Mouse (Mus musculus): ENCODE data around the gene Msh2. TPM values are rescaled to one million over a fixed set of nuclear protein-coding genes. Genes with fewer than 3 reads are reported as not detected.
"Not testable (repeated sequence)": the region's sequence is repeated elsewhere in the genome, so short reads cannot be mapped to it uniquely, and the experiment has no call there.

The Msh2 gene
- polyA plus RNA-seq, 1 experiment from 2014 or later = 85.3 TPM

DNA sequence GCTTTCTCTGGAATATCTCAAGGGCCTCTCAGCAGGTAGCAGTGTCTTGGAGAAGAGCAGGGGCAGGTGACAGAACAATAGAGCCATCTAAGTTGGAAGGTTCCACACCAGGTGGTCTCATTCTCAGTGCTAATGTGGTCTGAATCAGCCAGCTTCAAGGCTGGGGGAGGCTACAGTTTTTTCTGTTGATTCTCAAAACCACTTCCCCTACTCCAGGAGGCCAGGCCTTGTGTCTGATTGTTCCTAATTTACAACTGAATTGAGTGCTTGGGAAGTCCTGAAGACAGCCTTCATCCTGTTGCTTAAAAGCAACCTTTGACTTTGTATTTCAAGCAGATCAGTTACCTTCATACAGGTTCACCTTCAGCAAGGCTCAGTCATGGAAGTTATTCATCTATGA lies 7.9 kb upstream of the Msh2 start:
- Histone ChIP-seq H3K4me2 (no peak overlapping the region), H3K27me3 (no peaks in the 10 kb centered on the region), H3K4me1 (no peaks in the 10 kb centered on the region), H3K27ac (no peak overlapping the region), H3K9ac (no peak overlapping the region), H3K36me3 (no peaks in the 10 kb centered on the region), H3K4me3 (no peak overlapping the region), H3K9me3 (0 out of 2 replicates have a peak, but pooled peaks cover 3% of the 10 kb centered on the region)
- no peak for ATAC-seq (ENCODE audit: insufficient number of reproducible peaks, insufficient read depth, low FRiP score, low TSS enrichment, low read depth)

- Histone ChIP-seq H3K4me1 (no peaks in the 10 kb centered on the region), H3K4me2 (no peak overlapping the region), H3K27ac (no peak overlapping the region), H3K36me3 (no peaks in the 10 kb centered on the region), H3K9ac (no peak overlapping the region), H3K4me3 (no peak overlapping the region), H3K27me3 (no peaks in the 10 kb centered on the region), H3K9me3 (no peaks in the 10 kb centered on the region)
- 84% methylated on average over 10 of the region's 10 CpGs for WGBS
- ATAC-seq (ENCODE audit: insufficient number of reproducible peaks, insufficient read depth, low FRiP score, low TSS enrichment, low read depth) = no peak
These were observed 6.9 kb upstream of the Msh2 start for GRCm38 (mm10) chr17:87665066-87665822.

GRCm38 (mm10) chr17:87672677-87673286 lies 652 bp downstream of the Msh2 start:
- under 1% methylated on average over 46 of the region's 54 CpGs for WGBS

GRCm38 (mm10) chr17:87676916-87677474 lies 4.9 kb downstream of the Msh2 start:
- H3K27me3 ChIP-seq; ATAC-seq (ENCODE audit: insufficient number of reproducible peaks, insufficient read depth, low FRiP score, low TSS enrichment, low read depth); H3K4me2 ChIP-seq; H3K9ac ChIP-seq; H3K9me3 ChIP-seq; H3K27ac ChIP-seq; H3K4me3 ChIP-seq: not testable (repeated sequence)
- peaks cover 24% of the 10 kb centered on the region for H3K36me3 ChIP-seq
- peaks cover 20% of the 10 kb centered on the region for H3K4me1 ChIP-seq
- WGBS = 95% methylated on average over 1 of the region's 1 CpGs

More at GRCm38 (mm10) chr17:87672677-87673286, 652 bp downstream of the Msh2 start:
- Histone ChIP-seq H3K9ac (peak overlapping the region; percentile 81), H3K27me3 (no peaks in the 10 kb centered on the region), H3K4me1 (peaks cover 23% of the 10 kb centered on the region), H3K4me3 (peak overlapping the region; percentile 77), H3K36me3 (no peaks in the 10 kb centered on the region), H3K4me2 (peak overlapping the region; percentile 83), H3K27ac (peak overlapping the region; percentile 78), H3K9me3 (no peaks in the 10 kb centered on the region)
- ATAC-seq (ENCODE audit: insufficient number of reproducible peaks, insufficient read depth, low FRiP score, low TSS enrichment, low read depth) = peak; percentile 54

GRCm38 (mm10) chr17:87677656-87678055 lies 5.5 kb downstream of the Msh2 start:
- 96% methylated on average over 8 of the region's 8 CpGs for WGBS

GRCm38 (mm10) chr17:87689217-87689616 lies 17.1 kb downstream of the Msh2 start:
- no peak for ATAC-seq (ENCODE audit: insufficient number of reproducible peaks, insufficient read depth, low FRiP score, low TSS enrichment, low read depth)
- Histone ChIP-seq H3K9me3 (no peaks in the 10 kb centered on the region), H3K4me2 (no peak overlapping the region), H3K4me3 (no peak overlapping the region), H3K36me3 (peaks cover 65% of the 10 kb centered on the region), H3K27me3 (no peaks in the 10 kb centered on the region), H3K27ac (no peak overlapping the region), H3K9ac (no peak overlapping the region), H3K4me1 (no peaks in the 10 kb centered on the region)
- 95% methylated on average over 8 of the region's 8 CpGs for WGBS

More at GRCm38 (mm10) chr17:87677656-87678055, 5.5 kb downstream of the Msh2 start:
- no peaks in the 10 kb centered on the region for H3K27me3 ChIP-seq
- no peak overlapping the region for H3K4me2 ChIP-seq
- no peak overlapping the region for H3K9ac ChIP-seq
- H3K4me3 ChIP-seq = no peak overlapping the region
- ATAC-seq (ENCODE audit: insufficient number of reproducible peaks, insufficient read depth, low FRiP score, low TSS enrichment, low read depth) = no peak
- H3K4me1 ChIP-seq = peaks cover 20% of the 10 kb centered on the region
- no peaks in the 10 kb centered on the region for H3K9me3 ChIP-seq
- H3K36me3 ChIP-seq = peaks cover 30% of the 10 kb centered on the region
- no peak overlapping the region for H3K27ac ChIP-seq

DNA sequence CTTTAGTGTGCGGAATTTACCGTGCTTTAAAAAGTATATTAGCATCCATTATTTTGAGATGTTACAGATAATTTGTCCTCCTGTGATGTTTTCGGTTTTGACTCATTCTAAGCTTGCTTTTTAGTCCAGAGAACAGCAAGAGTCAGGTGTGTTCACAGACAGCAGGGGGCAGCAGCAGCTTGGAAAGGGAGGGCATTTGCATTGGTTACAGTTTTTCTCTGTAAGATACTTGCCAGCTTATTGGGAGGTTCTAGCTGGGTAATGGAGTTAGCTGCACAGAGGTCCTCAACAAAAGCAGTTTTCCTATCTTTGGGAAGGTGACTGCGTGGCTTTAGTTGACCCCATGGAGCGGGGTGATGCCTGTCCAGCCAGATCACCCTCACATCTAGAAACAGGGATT lies 19.8 kb downstream of the Msh2 start:
- H3K9me3 ChIP-seq = no peaks in the 10 kb centered on the region
- H3K36me3 ChIP-seq = peaks cover 60% of the 10 kb centered on the region
- ATAC-seq (ENCODE audit: insufficient number of reproducible peaks, insufficient read depth, low FRiP score, low TSS enrichment, low read depth) = no peak
- no peaks in the 10 kb centered on the region for H3K27me3 ChIP-seq
- no peak overlapping the region for H3K4me2 ChIP-seq
- no peak overlapping the region for H3K9ac ChIP-seq
- H3K4me3 ChIP-seq = no peak overlapping the region
- 83% methylated on average over 5 of the region's 5 CpGs for WGBS
- H3K4me1 ChIP-seq = no peaks in the 10 kb centered on the region
- no peak overlapping the region for H3K27ac ChIP-seq

- 88% methylated on average over 11 of the region's 11 CpGs for WGBS
- peaks cover 61% of the 10 kb centered on the region for H3K36me3 ChIP-seq
- no peak for ATAC-seq (ENCODE audit: insufficient number of reproducible peaks, insufficient read depth, low FRiP score, low TSS enrichment, low read depth)
These were observed 23.8 kb downstream of the Msh2 start for GRCm38 (mm10) chr17:87695874-87696465.

DNA sequence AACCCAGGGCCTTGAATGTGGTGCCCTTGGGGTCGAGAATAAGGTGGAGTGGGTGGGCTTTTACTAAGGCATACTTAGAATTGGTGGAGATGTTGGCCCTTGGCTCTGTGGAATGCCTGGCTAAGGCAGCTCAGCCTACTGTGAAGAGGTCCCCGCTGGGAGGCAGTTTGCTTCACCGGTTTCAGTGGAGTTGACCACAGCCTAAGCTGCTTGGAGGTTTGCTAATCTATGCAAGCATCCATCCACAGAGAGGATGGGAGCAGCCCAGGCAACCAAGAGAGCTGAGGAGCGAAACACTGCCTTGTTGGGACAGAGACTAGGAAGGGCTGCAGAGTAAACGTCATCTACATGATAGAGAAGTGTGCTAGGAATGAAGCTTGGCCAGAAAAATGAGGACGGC lies 24.7 kb downstream of the Msh2 start:
- WGBS = 91% methylated on average over 6 of the region's 6 CpGs

More at GRCm38 (mm10) chr17:87695874-87696465, 23.8 kb downstream of the Msh2 start:
- H3K9me3 ChIP-seq = no peaks in the 10 kb centered on the region
- no peak overlapping the region for H3K4me2 ChIP-seq
- H3K4me1 ChIP-seq = no peaks in the 10 kb centered on the region
- no peak overlapping the region for H3K4me3 ChIP-seq
- no peaks in the 10 kb centered on the region for H3K27me3 ChIP-seq
- H3K9ac ChIP-seq = no peak overlapping the region
- no peak overlapping the region; the same call in 1 of the 2 replicates for H3K27ac ChIP-seq

GRCm38 (mm10) chr17:87698996-87699765 lies 27.1 kb downstream of the Msh2 start:
- H3K4me1 ChIP-seq = no peaks in the 10 kb centered on the region
- H3K27ac ChIP-seq = no peak overlapping the region
- no peaks in the 10 kb centered on the region for H3K9me3 ChIP-seq
- peaks cover 70% of the 10 kb centered on the region for H3K36me3 ChIP-seq
- ATAC-seq (ENCODE audit: insufficient number of reproducible peaks, insufficient read depth, low FRiP score, low TSS enrichment, low read depth) = no peak
- WGBS = 78% methylated on average over 16 of the region's 16 CpGs
- H3K4me2 ChIP-seq = no peak overlapping the region
- H3K4me3 ChIP-seq = no peak overlapping the region
- H3K27me3 ChIP-seq = no peaks in the 10 kb centered on the region
- no peak overlapping the region for H3K9ac ChIP-seq

More for the DNA sequence above, 24.7 kb downstream of the Msh2 start:
- no peak for ATAC-seq (ENCODE audit: insufficient number of reproducible peaks, insufficient read depth, low FRiP score, low TSS enrichment, low read depth)
- H3K27ac ChIP-seq = no peak overlapping the region
- H3K4me2 ChIP-seq = no peak overlapping the region
- H3K9me3 ChIP-seq = no peaks in the 10 kb centered on the region
- H3K9ac ChIP-seq = no peak overlapping the region
- H3K4me3 ChIP-seq = no peak overlapping the region
- H3K4me1 ChIP-seq = no peaks in the 10 kb centered on the region
- no peaks in the 10 kb centered on the region for H3K27me3 ChIP-seq
- H3K36me3 ChIP-seq = peaks cover 67% of the 10 kb centered on the region

- H3K4me3 ChIP-seq = no peak overlapping the region
- H3K36me3 ChIP-seq = peaks cover 69% of the 10 kb centered on the region
- WGBS = 85% methylated on average over 8 of the region's 8 CpGs
- no peaks in the 10 kb centered on the region for H3K27me3 ChIP-seq
- no peak for ATAC-seq (ENCODE audit: insufficient number of reproducible peaks, insufficient read depth, low FRiP score, low TSS enrichment, low read depth)
- H3K9ac ChIP-seq = no peak overlapping the region
- no peaks in the 10 kb centered on the region for H3K4me1 ChIP-seq
- no peak overlapping the region for H3K27ac ChIP-seq
- H3K4me2 ChIP-seq = no peak overlapping the region
- H3K9me3 ChIP-seq = no peaks in the 10 kb centered on the region
These were observed 28.0 kb downstream of the Msh2 start for GRCm38 (mm10) chr17:87700101-87700500.

Data from embryonic facial prominence, embryonic 13.5 days (tissue).